Mouse (Mus musculus) WW6 (cell line): ENCODE results near the gene Usp11.
"Not testable (repeated sequence)": the region's sequence is repeated elsewhere in the genome, so short reads cannot be mapped to it uniquely, and the experiment has no call there.

Experiments used
- DNase-seq: peaks from one replicate; pipeline ENCODE4 v3.0.0-alpha.2; 2013; ENCODE audit warnings: low read depth, low spot score

Usp11 gene

DNA sequence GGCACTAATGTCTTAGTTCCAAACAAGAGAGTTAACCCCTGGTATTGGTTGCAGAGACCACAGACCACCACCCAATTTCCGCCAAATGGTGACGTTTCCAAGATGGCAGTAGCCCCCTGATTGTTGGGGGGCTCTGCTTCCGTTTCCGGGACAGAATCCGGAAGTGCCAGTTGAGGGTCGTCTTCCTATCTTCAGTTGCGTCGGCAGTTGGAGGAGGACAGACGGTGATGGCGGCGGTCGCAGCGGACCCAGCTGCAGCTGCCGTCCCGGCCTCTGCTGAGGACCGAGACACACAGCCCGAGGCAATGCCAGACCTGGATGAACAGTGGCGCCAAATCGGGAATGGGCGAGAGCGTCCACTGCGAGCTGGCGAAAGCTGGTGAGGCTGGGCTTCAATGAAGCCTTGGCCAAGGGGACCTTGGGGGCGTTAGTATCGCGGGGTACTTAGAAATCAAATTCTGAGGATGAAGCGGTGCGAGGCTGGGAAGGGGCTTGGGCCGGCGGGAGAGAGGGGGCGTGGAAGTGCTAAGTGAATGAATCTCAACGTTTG, at the start of gene Usp11:
Gene Usp11, plus strand, starts transcription at position 166 of the 550 bp plus-strand sequence.
- no peak for DNase-seq

DNA sequence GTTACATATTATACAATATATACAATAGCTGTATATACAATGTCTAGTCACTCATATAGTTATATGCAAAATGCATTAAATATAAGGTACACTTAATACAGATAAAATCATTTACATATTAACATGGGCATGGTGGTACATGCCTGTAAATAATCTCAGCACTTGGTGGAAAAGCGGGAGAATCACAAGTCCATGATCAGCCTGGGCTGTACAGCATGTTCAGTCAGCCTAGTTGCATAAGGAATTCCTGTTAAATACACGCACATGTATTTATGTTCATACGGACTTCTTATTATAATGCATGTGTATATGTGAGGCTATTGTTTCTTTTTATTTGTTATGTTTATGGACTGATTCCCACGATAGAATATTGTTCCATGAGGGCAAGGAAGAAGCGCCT, 46.1 kb upstream of the Usp11 start:
- DNase-seq, result no peak

DNA sequence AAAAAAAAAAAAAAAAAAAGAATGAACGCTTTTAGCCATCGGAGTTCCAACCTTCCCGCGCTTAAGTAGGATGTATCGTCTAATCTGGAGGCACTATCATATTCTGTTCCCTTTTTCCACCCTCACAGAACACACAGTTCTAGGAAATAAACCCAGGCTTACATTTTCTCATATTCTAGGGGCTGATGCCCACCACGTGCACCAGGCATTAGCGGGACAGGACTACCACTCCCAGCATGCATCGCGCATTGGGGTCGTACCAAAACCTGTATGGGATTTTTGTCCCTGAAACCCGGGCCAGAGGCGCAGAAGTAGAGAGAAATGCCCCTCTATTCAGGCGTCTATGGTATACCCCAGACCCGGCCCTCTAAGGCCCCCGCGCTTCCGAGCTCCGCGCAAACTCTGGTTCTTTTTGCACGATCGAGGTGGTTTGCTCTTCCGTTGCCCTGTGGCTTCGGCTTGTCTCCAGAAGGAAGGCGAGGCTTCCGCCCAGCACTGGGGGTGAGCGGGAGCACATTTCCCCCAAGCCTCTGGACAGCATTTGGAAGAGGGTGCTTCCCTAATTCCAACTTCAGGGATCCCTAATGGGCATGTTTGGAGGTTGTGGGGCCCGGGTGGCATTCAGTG, 45.6 kb upstream of the Usp11 start, which contains the start of gene Uba1:
Gene Uba1, plus strand, starts transcription at position 301 of the 627 bp plus-strand sequence.
- peak; percentile 56 for DNase-seq

DNA sequence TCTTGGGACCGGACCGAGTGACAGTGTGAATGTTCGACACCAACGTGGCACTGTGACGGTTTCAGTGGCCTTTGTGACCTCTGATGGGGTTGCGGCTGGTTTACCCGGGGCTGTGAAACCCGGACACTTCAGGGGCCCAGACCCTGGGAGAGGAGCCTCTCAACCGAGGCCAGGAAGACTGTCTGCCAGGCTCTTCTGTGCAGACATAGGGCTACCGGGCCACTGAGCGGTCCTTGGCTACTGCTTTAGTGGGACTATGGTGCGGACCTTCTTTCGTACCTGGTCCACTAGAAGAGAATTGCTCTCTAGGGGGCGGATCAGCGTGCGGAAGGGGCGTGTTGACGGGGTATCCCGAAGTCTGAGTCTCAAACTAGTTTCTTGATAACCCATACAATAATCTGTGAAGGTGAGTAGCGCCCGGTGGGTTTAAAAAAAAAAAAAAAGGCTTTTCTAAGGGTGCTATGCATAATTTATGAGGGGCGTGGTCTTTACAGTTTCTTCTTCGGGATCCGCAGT, 44.8 kb upstream of the Usp11 start:
- peak; percentile 5 for DNase-seq

DNA sequence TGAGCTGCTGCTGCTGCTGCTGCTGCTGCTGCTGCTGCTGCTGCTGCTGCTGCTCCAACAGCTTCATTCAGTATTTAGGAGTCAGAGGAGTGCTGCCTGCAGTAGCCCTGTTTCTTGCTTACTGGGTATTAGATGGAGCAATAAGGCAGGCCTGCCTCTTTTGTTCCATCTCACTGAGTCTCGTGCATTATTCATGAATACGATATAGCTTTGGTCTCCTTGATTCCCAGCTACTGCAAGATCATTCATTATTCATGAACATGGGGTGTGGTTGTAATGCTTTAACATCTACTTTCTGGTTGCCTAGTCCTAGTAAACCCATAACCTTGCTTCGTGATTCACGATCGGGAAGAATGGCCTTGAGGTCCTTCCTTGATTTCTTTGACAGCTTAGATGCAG, 41.4 kb upstream of the Usp11 start:
- DNase-seq, result no peak

DNA sequence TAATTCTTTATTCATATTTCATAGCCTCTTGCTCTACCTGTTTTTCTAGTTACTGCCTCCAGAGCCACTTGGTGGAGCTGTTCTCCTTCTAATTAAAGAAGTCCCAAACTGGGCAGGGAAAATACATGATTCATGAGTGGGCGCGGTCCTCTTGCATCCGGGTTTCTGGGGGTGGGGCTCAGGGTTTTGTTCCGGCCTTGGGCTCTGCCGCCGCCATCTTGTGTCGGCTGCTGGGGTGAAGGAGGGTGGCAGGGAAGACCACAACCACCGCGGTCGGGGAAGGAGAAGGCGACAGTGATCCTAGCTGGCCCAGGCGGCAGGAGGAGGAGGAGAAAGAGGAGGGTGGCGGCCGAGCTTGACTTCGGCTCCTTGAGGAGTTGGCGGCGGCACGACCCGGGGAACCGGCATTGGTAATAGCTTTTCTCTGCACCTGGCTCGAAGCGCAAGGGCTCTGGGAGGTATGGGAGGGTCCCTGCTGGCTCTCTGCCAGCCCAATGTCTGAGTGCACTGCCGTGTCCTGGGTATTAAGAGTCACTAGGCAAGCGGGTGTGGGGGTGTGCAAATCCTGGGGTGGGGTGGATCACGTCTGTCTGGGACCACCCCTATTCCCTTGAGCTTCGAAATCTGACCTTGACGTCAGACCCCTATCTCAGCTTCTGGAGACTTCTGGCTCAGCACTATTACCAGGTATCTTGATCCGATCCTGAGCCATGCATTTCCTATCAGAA, 40.8 kb upstream of the Usp11 start:
- peak; percentile 53 for DNase-seq

DNA sequence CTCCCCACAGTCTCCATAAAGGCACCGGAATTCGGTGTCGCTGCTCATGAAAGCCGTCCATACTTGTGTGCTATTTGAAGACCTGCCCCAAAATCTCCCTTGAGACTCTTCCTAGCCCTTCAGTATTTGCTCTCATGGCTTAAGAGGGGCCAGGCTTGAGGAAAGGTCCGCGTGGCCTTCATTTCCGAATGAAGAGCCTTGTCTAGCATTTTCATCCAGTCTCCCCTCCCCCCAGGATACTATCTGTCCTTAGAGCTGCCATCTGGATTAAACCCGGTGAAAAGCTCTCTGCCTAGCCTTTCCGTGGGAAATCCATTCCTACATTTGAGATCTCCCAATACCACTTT, 40.3 kb upstream of the Usp11 start:
- no peak for DNase-seq

DNA sequence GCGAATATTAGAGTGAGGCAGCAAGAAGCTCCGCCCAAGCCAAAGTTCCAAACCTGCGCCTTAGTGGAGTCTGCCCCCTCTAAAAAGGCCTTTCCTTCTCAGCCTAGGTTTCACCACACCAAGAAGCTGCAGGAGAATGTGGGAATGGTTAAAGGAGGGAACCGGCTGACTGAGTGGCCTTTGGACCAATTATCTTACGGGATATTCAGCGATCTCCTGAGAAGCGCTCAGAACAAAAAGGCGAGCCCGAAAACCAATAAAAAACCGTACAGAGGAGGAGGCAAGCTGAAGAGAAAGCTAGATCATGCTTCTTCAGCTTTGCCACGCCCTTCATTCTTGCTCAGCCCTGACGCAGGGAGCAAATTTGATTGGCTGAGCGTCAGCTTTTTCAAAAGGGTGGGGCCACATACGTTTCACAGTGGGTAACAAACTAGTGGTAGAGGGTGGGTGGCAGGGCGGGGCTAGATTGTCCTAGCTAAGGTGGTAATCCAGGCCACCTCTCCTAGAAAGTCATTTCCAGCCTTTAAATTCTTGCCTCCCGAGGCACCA, 16.1 kb upstream of the Usp11 start, which contains the start of gene Cdk16:
Gene Cdk16, plus strand, starts transcription at position 436 of the 549 bp plus-strand sequence.
- DNase-seq, result peak; percentile 70

DNA sequence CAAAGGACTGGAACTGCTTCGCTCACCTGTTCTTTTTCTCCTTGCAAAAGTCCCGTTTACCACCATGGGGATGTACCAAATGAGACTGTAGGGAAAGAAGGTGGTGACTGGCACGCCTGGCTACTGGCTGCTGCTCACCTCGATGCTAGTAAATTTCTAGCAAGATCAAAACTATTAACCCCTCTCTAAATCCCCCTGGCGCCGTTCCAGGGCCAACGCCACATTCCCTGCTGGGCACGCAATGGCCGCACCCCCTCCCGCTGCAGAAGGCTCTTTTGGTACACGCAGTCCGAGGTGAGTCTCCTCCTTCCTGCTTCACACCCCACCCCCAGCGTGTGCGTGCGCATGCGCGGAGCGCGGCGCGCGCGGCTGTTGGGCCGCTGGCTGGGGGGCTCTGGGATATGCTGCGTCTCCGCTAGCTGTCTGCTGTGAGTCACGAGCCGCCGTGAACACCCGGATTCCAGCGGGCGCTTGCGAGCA, 15.6 kb upstream of the Usp11 start:
- DNase-seq, result peak; percentile 61

DNA sequence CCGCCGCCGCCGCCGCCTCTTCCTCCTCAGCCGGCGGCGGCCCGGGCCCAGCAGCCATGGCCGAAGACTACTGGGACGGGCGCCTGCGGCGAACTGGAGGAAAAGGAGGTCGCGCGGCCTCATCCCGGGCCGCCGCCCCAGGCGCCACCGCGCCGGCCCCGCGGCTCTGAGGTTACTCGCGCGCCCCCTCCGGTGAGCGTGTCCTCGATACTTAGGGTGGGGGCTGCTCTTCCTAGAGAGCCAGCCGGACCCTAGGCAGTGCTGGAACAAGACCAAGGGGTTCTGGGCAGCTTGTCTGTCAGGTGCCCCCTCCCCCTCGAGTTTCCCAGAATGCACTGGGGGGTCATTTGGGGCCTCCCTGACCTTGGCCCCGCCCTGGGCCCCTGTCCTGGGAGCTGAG, 15.1 kb upstream of the Usp11 start:
- no peak for DNase-seq

DNA sequence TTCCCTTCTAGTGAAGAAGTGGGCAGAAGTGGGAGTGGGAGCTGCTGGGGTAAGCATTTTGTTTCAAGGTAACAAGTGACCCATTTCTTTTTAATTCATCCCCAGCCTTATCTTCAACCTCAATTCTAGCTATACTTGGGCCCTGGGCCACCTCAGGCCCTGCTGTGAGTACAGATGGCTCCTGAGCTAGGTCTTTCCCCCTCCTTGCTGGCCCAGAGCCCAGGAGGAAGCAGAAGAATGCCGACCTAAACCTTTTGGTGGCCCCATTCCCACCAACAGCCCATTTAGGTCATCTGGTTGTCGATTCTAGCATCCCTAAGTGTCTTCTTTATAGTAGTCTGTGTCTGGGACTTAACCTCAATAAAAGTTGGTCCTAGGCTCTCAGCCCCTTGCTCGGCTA, 12.1 kb upstream of the Usp11 start:
- DNase-seq, result no peak

DNA sequence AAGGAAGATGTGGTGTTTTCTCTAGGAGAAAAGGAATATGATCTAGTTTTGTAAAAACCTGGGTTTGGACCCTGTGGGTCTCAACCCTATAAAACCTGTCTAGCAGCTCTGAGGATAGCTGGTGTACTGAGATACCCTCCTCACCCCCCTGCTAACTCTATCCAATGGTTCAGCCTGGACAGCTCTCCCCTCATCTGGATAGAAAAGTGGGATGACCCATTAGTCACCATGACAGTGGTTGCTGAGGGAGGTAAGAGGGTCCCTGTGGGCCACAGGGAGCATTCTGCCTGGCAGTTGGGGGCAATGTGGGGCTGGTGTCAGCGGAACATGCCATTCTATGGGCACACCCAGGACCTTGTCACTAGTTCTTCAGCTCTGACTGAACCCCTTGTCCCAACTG, 11.1 kb upstream of the Usp11 start:
- no peak for DNase-seq

DNA sequence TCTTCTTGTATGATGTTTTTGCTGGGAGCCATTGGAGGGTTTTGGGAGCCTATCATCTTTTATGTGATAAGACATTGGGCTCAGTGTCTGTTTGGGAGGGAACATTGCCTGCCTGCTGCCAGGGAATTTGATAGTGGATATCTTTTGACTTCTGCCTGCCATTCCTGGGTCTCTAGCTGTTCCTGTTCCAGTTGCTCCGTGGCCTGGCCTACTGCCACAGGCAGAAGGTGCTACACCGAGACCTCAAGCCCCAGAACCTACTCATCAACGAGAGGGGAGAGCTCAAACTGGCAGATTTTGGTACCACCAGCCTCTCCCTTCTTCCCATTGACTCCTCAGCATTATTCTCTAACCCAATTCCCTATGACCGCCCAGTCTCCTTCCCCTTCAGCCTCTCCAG, 7.9 kb upstream of the Usp11 start:
- no peak for DNase-seq

DNA sequence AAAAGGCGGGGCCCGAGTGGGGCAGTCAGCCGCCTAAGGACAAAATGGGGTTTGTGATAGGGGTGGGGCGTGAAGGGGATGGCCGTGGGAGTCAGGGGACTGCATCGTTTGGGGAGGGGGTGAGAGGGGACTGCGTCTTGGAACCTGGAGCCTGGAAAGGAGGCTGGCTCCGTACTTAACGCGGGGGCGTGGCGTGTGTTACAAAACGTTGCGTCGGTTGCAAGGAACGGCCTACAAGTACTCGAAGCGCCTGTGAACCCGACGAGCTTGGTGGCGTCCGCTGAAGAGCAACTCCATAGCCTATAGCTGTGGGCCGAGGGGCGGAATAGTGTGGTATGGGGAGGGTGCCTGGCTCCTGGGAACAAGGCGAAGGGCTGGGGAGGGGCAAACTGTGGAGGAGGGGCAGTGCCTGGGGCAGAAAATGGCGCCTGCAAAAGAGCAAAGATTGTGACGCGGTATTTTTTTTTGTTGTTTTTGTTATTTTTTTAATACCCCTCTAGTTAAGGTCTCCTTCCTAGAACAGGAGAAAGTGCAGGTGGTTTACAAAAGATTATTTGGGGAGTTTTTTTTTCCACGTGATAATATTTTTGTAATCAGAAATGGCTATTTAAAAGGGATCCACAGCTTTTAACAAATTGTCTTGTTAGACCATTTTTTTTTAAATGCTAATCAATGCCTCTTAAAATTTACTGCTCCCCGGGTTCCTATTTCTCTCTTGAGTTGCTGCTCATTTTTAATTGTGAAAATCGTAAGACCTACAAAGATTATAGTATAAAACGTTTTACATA, 783 bp downstream of the Usp11 start:
- peak; percentile 65 for DNase-seq

DNA sequence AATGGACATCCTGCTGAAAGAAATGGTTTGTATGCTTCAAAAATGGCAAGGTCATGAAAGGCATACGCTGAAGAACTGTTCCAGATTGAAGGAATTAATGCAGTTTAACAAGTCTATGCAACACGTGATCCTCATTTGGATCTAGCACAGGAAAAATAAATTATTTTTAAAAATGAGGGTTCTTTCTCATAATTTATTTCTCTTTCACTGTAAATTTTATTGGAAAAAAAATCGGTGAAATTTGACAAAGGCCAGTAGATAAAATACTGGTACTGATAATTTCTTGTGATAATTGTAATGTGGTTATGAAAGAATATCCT, 1.3 kb downstream of the Usp11 start:
- no peak for DNase-seq

DNA sequence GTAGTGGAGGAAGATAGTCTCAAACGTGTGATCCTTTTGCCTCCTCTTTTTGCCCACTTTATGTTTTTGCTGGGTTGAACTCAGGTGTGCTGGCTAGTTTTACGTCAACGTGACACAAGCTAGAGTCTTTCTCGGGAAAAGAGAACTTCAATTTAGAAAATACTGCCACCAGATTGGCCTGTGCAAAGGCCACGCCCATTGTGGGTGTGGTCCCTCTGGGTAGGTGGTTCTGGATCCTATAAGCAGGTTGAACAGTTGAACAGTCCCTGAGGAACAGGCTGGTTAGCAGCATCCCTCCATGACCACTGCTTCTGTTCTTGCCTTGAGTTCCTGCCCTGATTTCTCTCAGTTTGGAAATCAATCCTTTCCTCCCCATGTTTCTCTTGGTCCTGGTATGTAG, 25.0 kb downstream of the Usp11 start:
- no peak for DNase-seq

DNA sequence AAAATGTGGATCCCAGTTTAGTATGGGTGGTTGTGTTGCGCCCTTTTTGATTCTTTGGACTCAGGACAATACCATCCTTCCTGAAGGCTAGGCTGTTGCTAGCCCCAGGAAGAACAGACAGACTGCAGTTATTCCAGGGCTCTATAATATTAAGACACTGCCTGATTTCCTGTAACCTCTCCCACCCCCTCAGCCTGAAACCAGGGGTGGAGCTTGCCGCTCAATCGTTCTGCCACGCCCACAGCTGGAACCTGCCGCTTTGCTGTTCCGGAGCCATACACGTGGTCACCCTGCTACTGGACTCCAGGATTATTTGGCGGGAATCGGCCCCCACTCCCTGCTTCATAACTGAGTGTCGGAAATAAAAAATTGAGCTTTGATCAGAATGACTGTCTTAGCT, 26.3 kb downstream of the Usp11 start:
- not testable (repeated sequence) for DNase-seq

DNA sequence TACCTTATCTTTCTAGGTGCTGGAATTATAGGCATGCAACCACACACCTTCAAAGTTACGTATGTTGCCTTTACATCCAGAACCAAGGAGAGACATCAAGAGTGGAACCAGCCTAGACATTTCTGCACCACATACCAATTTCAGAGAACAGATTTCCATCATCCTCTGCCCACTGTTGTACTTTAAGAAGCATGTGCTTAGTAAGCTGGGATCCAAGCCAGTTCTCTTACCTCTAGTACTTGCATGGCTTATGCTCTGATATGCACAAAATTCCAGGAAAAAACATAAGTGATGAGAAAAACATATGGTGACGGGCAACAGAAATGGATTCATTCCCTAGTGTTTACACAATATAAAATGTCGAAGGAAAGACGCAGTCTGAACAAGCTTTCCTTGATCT, 32.8 kb downstream of the Usp11 start:
- DNase-seq, result no peak

DNA sequence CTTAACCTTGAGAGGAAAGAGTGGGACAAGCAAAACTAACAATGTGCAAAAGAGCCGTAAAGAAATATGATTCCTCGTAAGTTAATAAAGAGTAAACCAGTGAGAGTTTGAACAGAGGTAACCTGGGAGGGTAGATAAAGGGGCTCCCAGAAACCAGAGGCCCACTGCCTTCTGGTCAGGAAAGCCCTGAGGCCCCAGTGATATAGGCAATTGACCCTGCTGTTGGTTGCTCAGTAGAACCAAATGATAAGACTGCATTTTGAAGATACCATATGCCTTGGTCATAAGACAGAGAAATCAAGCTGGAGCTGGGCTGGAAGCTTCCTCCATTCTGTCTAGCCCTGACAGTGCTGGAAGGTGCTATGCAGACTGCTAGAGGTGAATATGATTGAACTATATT, 45.1 kb downstream of the Usp11 start:
- DNase-seq, result no peak

DNA sequence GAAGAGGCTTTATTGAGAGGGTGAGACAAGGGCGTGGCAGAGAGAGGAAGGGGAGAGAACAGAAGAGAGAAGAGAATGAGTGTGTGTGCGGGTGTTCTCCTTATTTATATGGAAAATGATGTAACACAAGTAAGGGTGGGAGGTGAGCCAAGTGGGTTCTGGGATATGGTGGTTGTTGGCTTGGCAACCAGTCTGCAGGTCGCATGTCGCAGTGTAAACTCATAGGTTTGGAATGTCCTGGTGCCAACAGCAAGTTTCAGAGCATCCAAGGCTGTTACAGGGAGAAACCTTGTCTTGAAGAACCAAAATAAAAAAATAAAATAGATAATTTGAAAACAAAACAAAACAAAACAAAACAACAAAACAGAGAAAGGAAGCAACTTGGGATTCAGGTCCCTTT, 57.5 kb downstream of the Usp11 start:
- no peak for DNase-seq
